Mouse (Mus musculus): ENCODE results near the gene 2310022A10Rik. TPM values are rescaled to one million over a fixed set of nuclear protein-coding genes. Genes with fewer than 3 reads are reported as not detected.

The 2310022A10Rik gene
- polyA plus RNA-seq, 1 experiment from 2014 or later: 41.5 TPM

DNA sequence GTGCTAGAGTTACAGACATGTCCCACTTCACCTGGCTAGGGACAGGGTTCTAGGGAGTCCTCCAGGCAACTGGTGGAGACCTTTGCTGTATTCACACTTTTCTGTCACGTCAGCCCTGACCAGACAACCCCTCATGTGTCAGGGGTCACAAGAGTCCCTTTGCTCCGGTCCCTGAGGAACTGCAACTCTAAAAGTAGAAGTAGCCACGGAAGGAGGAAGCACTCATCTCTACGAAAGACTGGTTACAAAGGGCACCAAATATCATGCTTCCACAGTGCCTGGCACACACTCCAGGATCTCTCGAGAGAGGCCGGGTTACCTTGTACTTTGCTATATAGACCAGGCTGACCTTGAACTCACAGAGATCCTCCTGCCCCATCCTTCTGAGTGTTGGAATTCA lies 16.4 kb upstream of the 2310022A10Rik start:
- peaks cover 8% of the 10 kb centered on the region; the same call in 1 of the 2 replicates for H3K36me3 ChIP-seq (ENCODE audit: control insufficient read depth, insufficient read depth)
- 81% methylated on average over 6 of the region's 6 CpGs for WGBS
- H3K27me3 ChIP-seq (ENCODE audit: control insufficient read depth, insufficient read depth, low read length): no peaks in the 10 kb centered on the region
- H3K4me2 ChIP-seq (ENCODE audit: low read depth, low read length): no peak overlapping the region
- H3K27ac ChIP-seq (ENCODE audit: low read length): no peak overlapping the region
- no peak overlapping the region for H3K9ac ChIP-seq (ENCODE audit: low read length)
- no peaks in the 10 kb centered on the region for H3K9me3 ChIP-seq (replicated peaks; ENCODE audit: control insufficient read depth, low read length)
- no peak overlapping the region for H3K4me3 ChIP-seq (ENCODE audit: low read length)
- H3K4me1 ChIP-seq (ENCODE audit: control insufficient read depth, insufficient read depth, low read length): no peaks in the 10 kb centered on the region
- ATAC-seq (replicated peaks; ENCODE audit: extremely low read depth, insufficient read depth, low FRiP score): no peak

DNA sequence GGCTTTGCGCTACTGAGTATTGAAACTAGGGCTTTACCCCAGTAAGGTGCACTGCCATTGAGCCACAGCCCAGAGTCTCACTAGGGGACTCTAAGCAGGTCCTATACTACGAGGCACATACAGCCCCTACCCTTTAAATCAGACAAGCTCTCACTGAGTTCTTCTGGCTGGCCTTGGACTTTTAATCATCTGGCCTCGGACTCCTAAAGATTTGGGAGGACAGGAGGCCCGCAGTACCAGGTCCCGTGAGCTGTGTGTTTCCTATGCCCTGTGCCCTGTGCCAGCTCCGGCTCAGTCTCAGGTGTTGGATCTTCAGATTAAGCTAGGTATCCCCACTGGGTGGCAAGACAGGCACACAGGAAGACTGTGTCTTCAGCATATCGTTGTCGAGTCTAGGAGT lies 15.0 kb upstream of the 2310022A10Rik start:
- no peak overlapping the region for H3K4me2 ChIP-seq (ENCODE audit: low read depth, low read length)
- H3K27me3 ChIP-seq (ENCODE audit: control insufficient read depth, insufficient read depth, low read length): no peaks in the 10 kb centered on the region
- no peaks in the 10 kb centered on the region for H3K9me3 ChIP-seq (replicated peaks; ENCODE audit: control insufficient read depth, low read length)
- H3K27ac ChIP-seq (ENCODE audit: low read length): no peak overlapping the region
- 89% methylated on average over 8 of the region's 8 CpGs for WGBS
- no peak for ATAC-seq (replicated peaks; ENCODE audit: extremely low read depth, insufficient read depth, low FRiP score)
- peaks cover 8% of the 10 kb centered on the region; the same call in 1 of the 2 replicates for H3K36me3 ChIP-seq (ENCODE audit: control insufficient read depth, insufficient read depth)
- H3K9ac ChIP-seq (ENCODE audit: low read length): no peak overlapping the region
- H3K4me3 ChIP-seq (ENCODE audit: low read length): no peak overlapping the region
- H3K4me1 ChIP-seq (ENCODE audit: control insufficient read depth, insufficient read depth, low read length): peaks cover 6% of the 10 kb centered on the region

DNA sequence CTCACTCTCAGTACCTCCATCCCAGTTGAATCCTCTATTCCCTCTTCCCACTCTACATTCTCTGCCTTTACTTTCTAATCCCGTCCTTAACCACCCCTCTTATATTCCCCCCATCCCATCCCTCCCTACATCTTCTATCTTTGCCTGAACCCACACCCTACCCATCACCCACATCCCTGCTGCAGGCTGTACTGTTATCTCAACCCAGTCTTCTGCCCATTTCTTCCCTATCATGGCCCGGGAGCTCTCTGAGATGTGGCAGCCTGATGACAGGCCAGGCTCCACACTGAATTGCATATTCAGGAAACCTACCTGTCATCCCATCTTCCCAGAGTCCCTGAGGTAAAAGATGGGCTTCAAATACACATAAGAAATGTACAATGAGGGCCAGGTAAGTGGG lies 14.2 kb upstream of the 2310022A10Rik start:
- Histone ChIP-seq H3K9ac (ENCODE audit: low read length) (no peak overlapping the region), H3K4me1 (ENCODE audit: control insufficient read depth, insufficient read depth, low read length) (peaks cover 12% of the 10 kb centered on the region), H3K9me3 (replicated peaks; ENCODE audit: control insufficient read depth, low read length) (no peaks in the 10 kb centered on the region), H3K36me3 (ENCODE audit: control insufficient read depth, insufficient read depth) (peaks cover 5% of the 10 kb centered on the region; the same call in 1 of the 2 replicates), H3K27ac (ENCODE audit: low read length) (no peak overlapping the region), H3K4me2 (ENCODE audit: low read depth, low read length) (no peak overlapping the region), H3K4me3 (ENCODE audit: low read length) (no peak overlapping the region), H3K27me3 (ENCODE audit: control insufficient read depth, insufficient read depth, low read length) (no peaks in the 10 kb centered on the region)
- 68% methylated on average over 2 of the region's 2 CpGs for WGBS
- ATAC-seq (replicated peaks; ENCODE audit: extremely low read depth, insufficient read depth, low FRiP score): no peak

DNA sequence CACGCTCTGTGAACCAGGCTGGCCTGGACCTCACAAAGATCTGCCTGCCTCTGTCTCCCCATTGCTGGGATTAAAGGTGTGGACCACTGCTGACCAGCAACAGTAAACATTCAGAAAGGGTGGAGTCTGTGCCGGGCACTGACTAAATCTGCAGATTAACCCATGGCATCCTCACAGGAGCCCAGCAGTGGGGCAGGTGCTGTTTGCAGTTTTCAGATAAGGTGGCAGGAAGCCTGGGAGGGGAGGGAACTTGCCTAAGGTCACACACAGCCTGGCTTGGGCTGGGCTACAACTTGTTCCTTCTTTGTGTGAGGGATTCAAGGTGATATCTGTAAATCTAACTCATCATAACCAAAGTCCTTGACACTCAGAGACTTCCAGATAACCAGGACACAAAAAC lies 12.5 kb upstream of the 2310022A10Rik start:
- Histone ChIP-seq H3K9me3 (replicated peaks; ENCODE audit: control insufficient read depth, low read length) (no peaks in the 10 kb centered on the region), H3K9ac (ENCODE audit: low read length) (no peak overlapping the region), H3K4me3 (ENCODE audit: low read length) (no peak overlapping the region), H3K27ac (ENCODE audit: low read length) (no peak overlapping the region), H3K4me1 (ENCODE audit: control insufficient read depth, insufficient read depth, low read length) (peaks cover 18% of the 10 kb centered on the region), H3K4me2 (ENCODE audit: low read depth, low read length) (no peak overlapping the region), H3K27me3 (ENCODE audit: control insufficient read depth, insufficient read depth, low read length) (no peaks in the 10 kb centered on the region), H3K36me3 (ENCODE audit: control insufficient read depth, insufficient read depth) (peaks cover 5% of the 10 kb centered on the region; the same call in 1 of the 2 replicates)
- 63% methylated on average over 2 of the region's 2 CpGs for WGBS
- ATAC-seq (replicated peaks; ENCODE audit: extremely low read depth, insufficient read depth, low FRiP score): no peak

DNA sequence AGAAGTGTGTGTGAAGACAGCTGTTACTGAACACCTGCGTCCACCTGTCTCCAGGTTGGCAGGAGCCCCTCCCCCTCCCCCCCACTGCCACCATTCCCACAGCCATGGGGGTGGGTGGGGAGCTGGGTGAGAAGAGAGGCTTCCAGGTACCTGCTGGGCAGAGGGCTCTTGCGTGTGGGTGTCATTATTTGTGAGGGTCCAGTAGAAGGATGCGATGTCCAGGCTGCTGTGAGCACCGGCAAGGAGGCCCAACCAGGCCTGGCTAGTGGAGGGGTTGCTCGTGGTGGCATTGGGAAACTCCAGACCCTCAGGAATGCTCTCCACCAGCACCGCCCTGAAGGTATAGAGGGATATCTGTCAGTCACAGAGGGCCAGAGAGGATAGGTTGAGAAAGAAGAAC lies 12.1 kb upstream of the 2310022A10Rik start:
- H3K27me3 ChIP-seq (ENCODE audit: control insufficient read depth, insufficient read depth, low read length): no peaks in the 10 kb centered on the region
- H3K4me2 ChIP-seq (ENCODE audit: low read depth, low read length): no peak overlapping the region
- peaks cover 5% of the 10 kb centered on the region; the same call in 1 of the 2 replicates for H3K36me3 ChIP-seq (ENCODE audit: control insufficient read depth, insufficient read depth)
- H3K4me3 ChIP-seq (ENCODE audit: low read length): no peak overlapping the region
- ATAC-seq (replicated peaks; ENCODE audit: extremely low read depth, insufficient read depth, low FRiP score): no peak
- 86% methylated on average over 6 of the region's 6 CpGs for WGBS
- H3K4me1 ChIP-seq (ENCODE audit: control insufficient read depth, insufficient read depth, low read length): peaks cover 18% of the 10 kb centered on the region
- H3K27ac ChIP-seq (ENCODE audit: low read length): no peak overlapping the region
- H3K9me3 ChIP-seq (replicated peaks; ENCODE audit: control insufficient read depth, low read length): no peaks in the 10 kb centered on the region
- H3K9ac ChIP-seq (ENCODE audit: low read length): no peak overlapping the region

DNA sequence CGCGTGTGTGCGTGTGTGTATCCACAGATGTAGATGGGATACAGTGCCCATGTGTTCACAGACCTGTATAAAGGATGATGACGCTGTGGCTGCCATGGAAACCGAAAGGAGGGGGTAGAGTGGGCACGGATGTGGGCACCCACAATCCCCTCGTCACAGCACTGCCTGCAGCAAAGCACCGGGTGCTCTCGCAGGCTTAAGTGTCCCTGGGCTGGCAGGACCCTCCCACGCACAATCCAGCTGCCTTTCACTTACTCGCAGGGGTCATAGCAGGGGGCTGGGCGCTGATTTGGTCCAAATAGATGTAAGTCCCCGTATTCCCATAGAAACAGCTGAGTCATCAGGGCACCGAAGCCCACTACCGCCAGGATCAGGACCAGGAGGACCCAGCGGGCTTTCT lies 11.6 kb upstream of the 2310022A10Rik start:
- H3K4me3 ChIP-seq (ENCODE audit: low read length): no peak overlapping the region
- no peaks in the 10 kb centered on the region for H3K9me3 ChIP-seq (replicated peaks; ENCODE audit: control insufficient read depth, low read length)
- 0 out of 2 replicates have a peak, but pooled peaks have one; percentile 25 for ATAC-seq (replicated peaks; ENCODE audit: extremely low read depth, insufficient read depth, low FRiP score)
- peaks cover 18% of the 10 kb centered on the region for H3K4me1 ChIP-seq (ENCODE audit: control insufficient read depth, insufficient read depth, low read length)
- no peak overlapping the region for H3K4me2 ChIP-seq (ENCODE audit: low read depth, low read length)
- no peak overlapping the region for H3K9ac ChIP-seq (ENCODE audit: low read length)
- peaks cover 5% of the 10 kb centered on the region; the same call in 1 of the 2 replicates for H3K36me3 ChIP-seq (ENCODE audit: control insufficient read depth, insufficient read depth)
- WGBS: 74% methylated on average over 16 of the region's 16 CpGs
- H3K27ac ChIP-seq (ENCODE audit: low read length): no peak overlapping the region
- H3K27me3 ChIP-seq (ENCODE audit: control insufficient read depth, insufficient read depth, low read length): no peaks in the 10 kb centered on the region

DNA sequence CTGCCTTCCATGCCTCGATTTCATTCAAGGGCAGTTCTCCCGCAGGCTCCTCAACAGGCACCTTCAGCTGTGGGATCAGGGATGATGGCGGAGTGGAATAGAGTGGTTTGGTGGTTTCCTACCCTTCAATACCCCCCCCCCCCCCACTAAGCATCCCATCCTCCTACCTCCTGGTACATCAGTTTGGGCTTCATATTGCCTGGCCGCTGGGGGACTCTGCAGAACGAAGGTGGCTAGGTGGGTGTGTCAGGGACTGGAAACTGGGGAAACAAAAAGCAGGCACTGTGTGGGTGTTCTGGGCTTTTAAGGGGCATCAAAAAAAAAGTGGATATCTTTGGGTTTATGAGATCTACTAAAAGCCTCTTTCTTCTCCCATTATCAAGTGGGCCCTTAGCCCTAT lies 11.1 kb upstream of the 2310022A10Rik start:
- Histone ChIP-seq H3K27me3 (ENCODE audit: control insufficient read depth, insufficient read depth, low read length) (no peaks in the 10 kb centered on the region), H3K27ac (ENCODE audit: low read length) (no peak overlapping the region), H3K4me1 (ENCODE audit: control insufficient read depth, insufficient read depth, low read length) (peaks cover 18% of the 10 kb centered on the region), H3K36me3 (ENCODE audit: control insufficient read depth, insufficient read depth) (peaks cover 5% of the 10 kb centered on the region; the same call in 1 of the 2 replicates), H3K9ac (ENCODE audit: low read length) (peak overlapping the region; percentile 83), H3K9me3 (replicated peaks; ENCODE audit: control insufficient read depth, low read length) (no peaks in the 10 kb centered on the region), H3K4me3 (ENCODE audit: low read length) (peak overlapping the region; percentile 70), H3K4me2 (ENCODE audit: low read depth, low read length) (peak overlapping the region; percentile 99)
- 57% methylated on average over 5 of the region's 5 CpGs for WGBS
- no peak for ATAC-seq (replicated peaks; ENCODE audit: extremely low read depth, insufficient read depth, low FRiP score)

DNA sequence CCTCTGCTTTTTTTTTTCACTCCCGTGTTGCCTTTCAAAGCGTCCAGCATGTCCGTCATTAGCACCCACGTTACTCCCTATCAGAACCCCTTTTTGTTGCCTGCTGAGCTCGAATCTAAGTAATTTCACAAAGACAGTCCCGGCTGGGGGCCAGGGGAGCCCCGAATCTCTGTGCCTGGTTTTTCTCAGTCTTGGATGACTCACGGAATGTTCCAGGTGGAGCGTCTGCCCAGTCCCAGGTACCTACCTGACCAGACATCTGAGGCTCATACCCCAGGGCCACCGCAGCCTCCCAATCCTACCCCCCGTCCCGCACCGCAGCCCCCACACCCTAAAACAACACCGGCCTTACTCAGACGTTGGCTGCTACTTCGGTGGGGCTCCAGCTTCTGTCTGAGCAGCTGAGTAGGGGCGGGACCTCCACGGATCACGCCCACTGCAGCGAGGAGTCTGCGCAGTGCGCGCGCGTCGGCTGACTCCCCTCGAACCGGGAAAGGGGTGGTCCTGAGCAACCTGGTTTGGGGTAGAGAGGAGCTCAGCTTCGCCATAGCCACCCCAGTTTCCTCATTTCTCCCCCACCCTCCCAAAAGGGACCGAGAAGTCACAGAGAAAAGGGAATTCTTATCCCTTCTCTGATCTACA lies 10.5 kb upstream of the 2310022A10Rik start:
- Histone ChIP-seq H3K9me3 (replicated peaks; ENCODE audit: control insufficient read depth, low read length) (no peaks in the 10 kb centered on the region), H3K36me3 (ENCODE audit: control insufficient read depth, insufficient read depth) (peaks cover under 1% of the 10 kb centered on the region; the same call in 1 of the 2 replicates), H3K9ac (ENCODE audit: low read length) (peak overlapping the region; percentile 83), H3K27ac (ENCODE audit: low read length) (peak overlapping the region; percentile 28), H3K4me2 (ENCODE audit: low read depth, low read length) (peak overlapping the region; percentile 99), H3K4me1 (ENCODE audit: control insufficient read depth, insufficient read depth, low read length) (peaks cover 18% of the 10 kb centered on the region), H3K4me3 (ENCODE audit: low read length) (peak overlapping the region; percentile 70), H3K27me3 (ENCODE audit: control insufficient read depth, insufficient read depth, low read length) (no peaks in the 10 kb centered on the region)
- 1% methylated on average over 30 of the region's 30 CpGs for WGBS
- ATAC-seq (replicated peaks; ENCODE audit: extremely low read depth, insufficient read depth, low FRiP score): peak; percentile 91

DNA sequence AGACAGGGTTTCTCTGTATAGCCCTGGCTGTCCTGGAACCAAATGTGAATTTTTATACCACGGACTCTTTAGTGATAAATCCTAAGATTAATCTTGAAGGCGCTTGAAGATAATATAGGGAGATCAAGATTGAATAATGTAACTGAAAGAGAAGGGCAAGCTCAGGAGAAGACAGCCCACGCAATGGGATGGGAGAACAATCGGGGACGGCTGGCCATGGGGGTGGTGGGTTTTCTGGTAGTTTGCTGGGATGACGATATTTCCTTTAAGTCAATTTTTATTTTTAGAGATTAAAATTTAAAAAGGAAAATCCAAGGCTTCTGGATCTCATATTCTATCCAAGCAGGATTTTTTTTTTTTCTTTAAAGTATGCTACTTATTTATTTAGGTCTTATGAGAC lies 10.0 kb upstream of the 2310022A10Rik start:
- no peaks in the 10 kb centered on the region for H3K27me3 ChIP-seq (ENCODE audit: control insufficient read depth, insufficient read depth, low read length)
- peak overlapping the region; percentile 28 for H3K27ac ChIP-seq (ENCODE audit: low read length)
- no peaks in the 10 kb centered on the region for H3K36me3 ChIP-seq (ENCODE audit: control insufficient read depth, insufficient read depth)
- H3K9ac ChIP-seq (ENCODE audit: low read length): peak overlapping the region; percentile 83
- WGBS: 37% methylated on average over 6 of the region's 6 CpGs
- H3K4me2 ChIP-seq (ENCODE audit: low read depth, low read length): peak overlapping the region; percentile 99
- no peak for ATAC-seq (replicated peaks; ENCODE audit: extremely low read depth, insufficient read depth, low FRiP score)
- H3K9me3 ChIP-seq (replicated peaks; ENCODE audit: control insufficient read depth, low read length): no peaks in the 10 kb centered on the region
- H3K4me3 ChIP-seq (ENCODE audit: low read length): peak overlapping the region; percentile 70
- peaks cover 18% of the 10 kb centered on the region for H3K4me1 ChIP-seq (ENCODE audit: control insufficient read depth, insufficient read depth, low read length)

Measured in heart, embryonic 16.5 days (tissue).